Mouse (Mus musculus) embryonic fibroblast, embryonic 13.5 days (primary cell): ENCODE measurements around the gene Map4k5.

Source experiments
- CTCF ChIP-seq: IDR thresholded peaks from 2 replicates; pipeline ENCODE4 v1.5.1; 2011; ENCODE audit warnings: mild to moderate bottlenecking, control low read depth, low read length, moderate library complexity, borderline replicate concordance; ENCODE audit not compliant: insufficient read depth
- POLR2A ChIP-seq: IDR thresholded peaks from 2 replicates; pipeline ENCODE4 v1.6.1; 2011; ENCODE audit warnings: low read depth, mild to moderate bottlenecking, control low read depth, low read length, moderate library complexity

DNA sequence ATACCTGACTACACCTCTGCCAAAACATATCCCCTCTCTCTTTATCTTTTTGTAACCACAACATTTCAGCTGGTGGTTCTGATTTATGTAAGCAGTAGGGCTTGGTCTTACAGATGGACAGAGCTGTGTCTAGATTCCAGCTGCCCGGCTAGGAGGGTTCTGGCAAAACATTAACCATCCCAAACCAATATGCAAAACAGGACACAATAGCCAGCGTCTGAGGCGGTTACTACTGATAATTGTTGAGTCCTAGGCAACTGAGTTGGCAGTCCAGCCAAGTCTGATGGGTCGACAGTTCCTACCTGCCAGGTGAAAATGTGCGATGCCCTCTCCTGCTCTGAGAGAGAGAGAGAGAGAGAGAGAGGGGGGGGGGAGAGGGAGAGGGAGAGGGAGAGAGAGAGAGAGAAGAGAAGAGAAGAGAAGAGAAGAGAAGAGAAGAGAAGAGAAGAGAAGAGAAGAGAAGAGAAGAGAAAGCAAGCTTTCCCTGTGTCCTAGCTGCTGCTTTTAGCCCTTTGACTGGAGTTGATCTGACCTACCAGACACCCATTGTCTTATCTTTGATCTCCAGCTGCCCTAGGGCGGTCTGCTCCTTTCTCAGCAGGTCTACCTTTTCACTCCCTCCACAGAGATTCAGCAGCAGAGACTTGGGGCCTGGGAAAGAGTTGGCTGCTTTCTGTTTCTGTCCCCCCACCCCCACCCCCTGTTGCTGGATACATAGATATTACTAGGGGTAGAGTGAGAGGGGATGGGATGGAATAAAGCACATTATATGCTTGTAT is 109.6 kb downstream of the Map4k5 start:
- TF ChIP-seq CTCF: no peak
- TF ChIP-seq POLR2A: no peak
